Mouse (Mus musculus) CH12.LX (cell line): ENCODE results near the gene Ldlrad3. TPM values are rescaled to one million over a fixed set of nuclear protein-coding genes. Genes with fewer than 3 reads are reported as not detected.

Experiments
- DNase-seq: peaks from one replicate; pipeline ENCODE4 v3.0.0-alpha.2; 2013; ENCODE audit errors: extremely low read depth
- H3K27ac ChIP-seq: 2 replicates; pipeline ENCODE4 v1.5.1; 2012; ENCODE audit warnings: low read depth, mild to moderate bottlenecking, control low read depth, moderate library complexity; ENCODE audit not compliant: insufficient read depth
- H3K27me3 ChIP-seq: replicated peaks from 2 replicates; pipeline ENCODE3; 2012; ENCODE audit warnings: inconsistent platforms
- H3K36me3 ChIP-seq, 2 experiments: replicated peaks in 1 of 2; 2 replicates each; pipeline versions ENCODE3 to v1.6.1; 2012; ENCODE audit warnings: inconsistent platforms in 1 of 2, low read length in 1 of 2, mild to moderate bottlenecking in 1 of 2, mixed read lengths in 1 of 2, moderate library complexity in 1 of 2; ENCODE audit not compliant: control insufficient read depth in 1 of 2, insufficient read depth in 1 of 2
- H3K4me1 ChIP-seq, 2 experiments: 2 replicates each; pipeline ENCODE4 v1.6.1; 2012; ENCODE audit warnings: inconsistent platforms in 1 of 2, moderate library complexity in 1 of 2; ENCODE audit not compliant: insufficient read depth in 2 of 2, control insufficient read depth in 1 of 2
- H3K4me2 ChIP-seq: 2 replicates; pipeline ENCODE4 v1.6.1; 2012; ENCODE audit warnings: low read depth, mild to moderate bottlenecking, control low read depth; ENCODE audit not compliant: poor library complexity, insufficient read depth, severe bottlenecking
- H3K4me3 ChIP-seq, 3 experiments: fragments of 150-350 bp in 1 of 3; sonication (generic) in 1 of 3; replicated peaks in 1 of 3; 2 replicates each; pipeline versions ENCODE3 to v1.5.1; 2011 to 2012; ENCODE audit warnings: low read depth in 2 of 3, low read length in 2 of 3, mild to moderate bottlenecking in 2 of 3, moderate library complexity in 2 of 3, control low read depth in 1 of 3, improper control_type of control experiment in 1 of 3, inconsistent platforms in 1 of 3, mixed read lengths in 1 of 3; ENCODE audit not compliant: poor library complexity in 1 of 3
- H3K79me2 ChIP-seq: replicated peaks from 2 replicates; pipeline ENCODE4 v1.6.1; 2012; ENCODE audit warnings: mild to moderate bottlenecking, moderate library complexity; ENCODE audit not compliant: control insufficient read depth, poor library complexity, insufficient read depth, severe bottlenecking; ENCODE audit errors: extremely low read depth
- H3K9ac ChIP-seq: 2 replicates; pipeline ENCODE4 v1.6.1; 2012; ENCODE audit warnings: low read depth, mild to moderate bottlenecking, control low read depth, moderate library complexity; ENCODE audit not compliant: insufficient read depth
- H3K9me3 ChIP-seq: replicated peaks from 2 replicates; pipeline ENCODE3; 2012; ENCODE audit warnings: low read length, inconsistent platforms, mixed read lengths
- BHLHE40 ChIP-seq: IDR thresholded peaks from 2 replicates; pipeline ENCODE4 v1.6.1; 2011; ENCODE audit warnings: mild to moderate bottlenecking, low read depth, low read length, improper control_type of control experiment
- CHD1 ChIP-seq: IDR thresholded peaks from 2 replicates; pipeline ENCODE4 v1.6.1; 2012; ENCODE audit warnings: low read depth, low read length, improper control_type of control experiment, inconsistent platforms
- CTCF ChIP-seq, 2 experiments: IDR thresholded peaks in 1 of 2; conservative IDR thresholded peaks in 1 of 2; 2 replicates each; pipeline ENCODE4 v1.5.1; 2011 to 2012; ENCODE audit warnings: low read depth in 2 of 2, low read length in 2 of 2, improper control_type of control experiment in 1 of 2, inconsistent platforms in 1 of 2, mild to moderate bottlenecking in 1 of 2, moderate library complexity in 1 of 2
- ELF1 ChIP-seq: IDR thresholded peaks from 2 replicates; pipeline ENCODE4 v1.6.1; 2014; ENCODE audit warnings: low read depth, mild to moderate bottlenecking, inconsistent platforms, low read length, improper control_type of control experiment
- ETS1 ChIP-seq: conservative IDR thresholded peaks from 2 replicates; pipeline ENCODE4 v1.6.1; 2012; ENCODE audit warnings: low read depth, mild to moderate bottlenecking, inconsistent platforms, low read length, improper control_type of control experiment, moderate library complexity
- GABPA ChIP-seq: IDR thresholded peaks from 2 replicates; pipeline ENCODE4 v1.6.1; 2012; ENCODE audit warnings: low read depth, low read length, improper control_type of control experiment, inconsistent platforms; ENCODE audit not compliant: insufficient replicate concordance
- HCFC1 ChIP-seq: IDR thresholded peaks from 2 replicates; pipeline ENCODE4 v1.6.1; 2012; ENCODE audit warnings: low read depth, mild to moderate bottlenecking, inconsistent platforms, low read length, improper control_type of control experiment
- IRF4 ChIP-seq: IDR thresholded peaks from 2 replicates; pipeline ENCODE4 v1.6.1; 2014; ENCODE audit warnings: low read depth, mild to moderate bottlenecking, inconsistent platforms, low read length, improper control_type of control experiment
- JUN ChIP-seq: IDR thresholded peaks from 2 replicates; pipeline ENCODE4 v1.6.1; 2011; ENCODE audit warnings: low read depth, mild to moderate bottlenecking, low read length, improper control_type of control experiment, moderate library complexity; ENCODE audit not compliant: insufficient read depth
- KAT2A ChIP-seq: IDR thresholded peaks from 2 replicates; pipeline ENCODE4 v1.6.1; 2012; ENCODE audit warnings: low read length, improper control_type of control experiment, inconsistent platforms; ENCODE audit not compliant: insufficient replicate concordance
- MAFK ChIP-seq: IDR thresholded peaks from 2 replicates; pipeline ENCODE4 v1.6.1; 2011; ENCODE audit warnings: low read length, improper control_type of control experiment; ENCODE audit not compliant: insufficient replicate concordance
- MAX ChIP-seq: IDR thresholded peaks from 2 replicates; pipeline ENCODE4 v1.6.1; 2011; ENCODE audit warnings: low read length, improper control_type of control experiment
- MEF2A ChIP-seq: IDR thresholded peaks from 2 replicates; pipeline ENCODE4 v1.6.1; 2014; ENCODE audit warnings: low read depth, mild to moderate bottlenecking, inconsistent platforms, low read length, improper control_type of control experiment, borderline replicate concordance
- NELFE ChIP-seq: IDR thresholded peaks from 2 replicates; pipeline ENCODE4 v1.6.1; 2011; ENCODE audit warnings: low read depth, low read length, improper control_type of control experiment
- PAX5 ChIP-seq: IDR thresholded peaks from 2 replicates; pipeline ENCODE4 v1.6.1; 2012; ENCODE audit warnings: low read length, inconsistent platforms, mixed read lengths
- POLR2A ChIP-seq: IDR thresholded peaks from 2 replicates; pipeline ENCODE4 v1.6.1; 2011; ENCODE audit warnings: low read depth, mild to moderate bottlenecking, improper control_type of control experiment, low read length
- POLR2AphosphoS2 ChIP-seq: IDR thresholded peaks from 2 replicates; pipeline ENCODE4 v1.6.1; 2011; ENCODE audit warnings: low read depth, low read length, improper control_type of control experiment
- RCOR1 ChIP-seq: conservative IDR thresholded peaks from 2 replicates; pipeline ENCODE4 v1.6.1; 2012; ENCODE audit warnings: low read depth, mild to moderate bottlenecking, inconsistent platforms, low read length, improper control_type of control experiment
- SIN3A ChIP-seq: IDR thresholded peaks from 2 replicates; pipeline ENCODE4 v1.6.1; 2012; ENCODE audit warnings: low read length, improper control_type of control experiment, inconsistent platforms
- SMC3 ChIP-seq: IDR thresholded peaks from 2 replicates; pipeline ENCODE4 v1.6.1; 2011; ENCODE audit warnings: low read depth, low read length, improper control_type of control experiment
- TCF12 ChIP-seq: IDR thresholded peaks from 2 replicates; pipeline ENCODE4 v1.6.1; 2014; ENCODE audit warnings: low read depth, mild to moderate bottlenecking, inconsistent platforms, low read length, improper control_type of control experiment
- UBTF ChIP-seq: IDR thresholded peaks from 2 replicates; pipeline ENCODE4 v1.6.1; 2012; ENCODE audit warnings: low read depth, mild to moderate bottlenecking, inconsistent platforms, low read length, improper control_type of control experiment, moderate library complexity
- ZKSCAN1 ChIP-seq: IDR thresholded peaks from 2 replicates; pipeline ENCODE4 v1.6.1; 2012; ENCODE audit warnings: low read depth, inconsistent platforms, low read length, improper control_type of control experiment, borderline replicate concordance
- ZMIZ1 ChIP-seq: IDR thresholded peaks from 2 replicates; pipeline ENCODE4 v1.6.1; 2012; ENCODE audit warnings: low read depth, mild to moderate bottlenecking, inconsistent platforms, low read length, improper control_type of control experiment
- ZNF384 ChIP-seq: IDR thresholded peaks from 2 replicates; pipeline ENCODE4 v1.6.1; 2012; ENCODE audit warnings: low read depth, low read length, improper control_type of control experiment, inconsistent platforms
- dilution Hi-C: fragments of 300-500 bp; cut with MboI; formaldehyde crosslinking; loops from 2 replicates; pipeline ENCODE4 v1.14.3; 2020; ENCODE audit warnings: low sequenced_read_pairs; ENCODE audit not compliant: extremely low pct_unique_long_range_greater_than_20kb, extremely low pct_ligation_motif_present
- in situ Hi-C: fragments of 300-500 bp; cut with MboI; formaldehyde crosslinking; loops from 3 replicates; pipeline ENCODE4 v1.14.3; 2019; ENCODE audit warnings: low sequenced_read_pairs, low pct_ligation_motif_present, low pct_unique_long_range_greater_than_20kb, mixed read lengths
- polyA plus RNA-seq: library from polyadenylated mRNA; unstranded; fragments of >175 nt; gene quantifications from 2 replicates; pipeline ENCODE4 v1.2.1, GENCODE M21; 2012; ENCODE audit warnings: low read depth; ENCODE audit not compliant: insufficient read length
- total RNA-seq, 2 experiments: library from RNA; depleted of rRNA; stranded (reverse); fragments of 300-350 nt in 1 of 2; fragments of >200 nt in 1 of 2; gene quantifications; 2 replicates each; pipeline ENCODE4 v1.2.3; 2012 to 2014

Ldlrad3 gene
- total and polyA plus RNA-seq, 3 experiments, result 0.30 to 2.7 (median 2.1) TPM

- Histone ChIP-seq H3K9me3 (no peaks in the 10 kb centered on the region), H3K27me3 (no peaks in the 10 kb centered on the region), H3K36me3 (no peaks in the 10 kb centered on the region), H3K27ac (no peak overlapping the region), H3K4me3 (no peak overlapping the region), H3K4me2 (no peak overlapping the region), H3K4me1 (peaks cover 4 to 27% of the 10 kb centered on the region in 2 experiments; a peak in 3 of 4 replicates), H3K79me2 (no peaks in the 10 kb centered on the region), H3K9ac (no peak overlapping the region)
- TF ChIP-seq ZNF384 (no peak), ETS1 (no peak), POLR2AphosphoS2 (no peak), SIN3A (no peak), POLR2A (no peak), BHLHE40 (no peak), MAFK (no peak)
- in situ Hi-C loops, result no loop called here
- no peak for DNase-seq
- dilution Hi-C loops, result no loop called here
These were observed 129.0 kb downstream of the Ldlrad3 start for GRCm38 (mm10) chr2:102057029-102057685.

GRCm38 (mm10) chr2:102056144-102056543, 130.0 kb downstream of the Ldlrad3 start:
- DNase-seq, result no peak
- Histone ChIP-seq H3K4me1 (peaks cover 4 to 27% of the 10 kb centered on the region in 2 experiments; a peak in 3 of 4 replicates), H3K4me2 (no peak overlapping the region), H3K27me3 (no peaks in the 10 kb centered on the region), H3K9ac (no peak overlapping the region), H3K4me3 (no peak overlapping the region), H3K9me3 (no peaks in the 10 kb centered on the region)
- in situ Hi-C loops, result no loop called here
- TF ChIP-seq PAX5, result no peak
- no peak for TF ChIP-seq ELF1
- no peak for TF ChIP-seq IRF4
- no peak for TF ChIP-seq UBTF
- no peak for TF ChIP-seq GABPA
- no peak for TF ChIP-seq ZMIZ1
- TF ChIP-seq MAX, result no peak
- TF ChIP-seq ZKSCAN1, result no peak
- TF ChIP-seq CHD1, result no peak
- no peak for TF ChIP-seq CTCF (conservative IDR thresholded peaks at IDR 0.05 in 1 of 2, IDR thresholded peaks at IDR 0.05 in 1 of 2; ENCODE audit: low read depth in 2 of 2, low read length in 2 of 2)
- TF ChIP-seq JUN, result no peak
- no peak for TF ChIP-seq SMC3
- no peak for TF ChIP-seq RCOR1
- TF ChIP-seq NELFE, result no peak
- TF ChIP-seq MEF2A, result no peak
- no peak for TF ChIP-seq KAT2A
- no peak for TF ChIP-seq TCF12
- TF ChIP-seq HCFC1, result no peak
- TF ChIP-seq ETS1, result no peak
- TF ChIP-seq, all 38 proteins: peak for 0
- Histone ChIP-seq H3K36me3 (no peaks in the 10 kb centered on the region), H3K27ac (no peak overlapping the region), H3K79me2 (no peaks in the 10 kb centered on the region)
- dilution Hi-C loops, result no loop called here
